Mouse (Mus musculus) G1E (cell line): ENCODE data around the gene Olfr649.

ENCODE experiments used
- CTCF ChIP-seq: IDR thresholded peaks from 2 replicates; pipeline ENCODE4 v1.5.1; 2012; ENCODE audit warnings: low read depth, low read length, inconsistent platforms, mixed read lengths
- GATA1 ChIP-seq: IDR thresholded peaks from 2 replicates; pipeline ENCODE4 v1.6.1; 2012; ENCODE audit warnings: borderline replicate concordance, low read length, inconsistent platforms, mixed read lengths

GRCm38 (mm10) chr7:104195885-104196284 lies at the start of gene Olfr649:
- TF ChIP-seq CTCF: no peak
- no peak for TF ChIP-seq GATA1
